Mouse (Mus musculus): ENCODE measurements around the gene Sirt2.

The Sirt2 gene

DNA sequence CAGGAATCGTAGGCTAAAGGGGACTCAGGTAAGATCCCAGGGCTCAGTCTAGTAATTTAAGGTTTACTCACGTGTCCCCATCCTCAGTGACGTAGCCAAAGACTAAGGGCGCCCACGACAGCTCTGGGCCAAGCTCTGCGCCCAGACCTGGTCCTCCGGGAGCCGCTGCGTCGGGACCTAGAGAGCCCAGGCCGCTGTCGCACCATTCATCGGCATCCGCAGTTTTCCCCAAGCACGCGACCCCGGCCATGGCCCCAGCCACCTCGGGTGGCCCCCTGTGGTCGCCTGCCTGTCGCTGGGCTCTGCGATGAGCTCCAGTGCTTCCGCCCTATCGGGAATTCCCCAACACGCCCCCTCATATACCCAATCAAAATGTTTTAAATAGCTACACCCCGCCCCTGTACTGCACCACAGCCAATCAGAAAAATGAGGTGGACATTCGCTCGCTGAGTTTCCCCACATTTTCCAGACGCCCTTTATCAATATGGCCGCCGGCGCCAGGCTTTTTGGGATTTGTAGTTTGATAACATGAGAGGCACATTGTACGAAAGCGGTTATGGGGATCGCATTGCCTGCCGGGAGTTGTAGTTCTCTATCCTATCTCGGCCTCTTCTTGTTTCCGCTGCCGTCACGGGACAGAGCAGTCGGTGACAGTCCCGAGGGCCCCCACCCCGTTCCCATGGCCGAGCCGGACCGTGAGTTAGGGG lies at the start of gene Sirt2:
TSS of gene Sirt2 (plus strand) at position 563 of the 707 bp plus-strand sequence.
- DNase-seq (ENCODE audit: low read depth) = peak; percentile 99

DNA sequence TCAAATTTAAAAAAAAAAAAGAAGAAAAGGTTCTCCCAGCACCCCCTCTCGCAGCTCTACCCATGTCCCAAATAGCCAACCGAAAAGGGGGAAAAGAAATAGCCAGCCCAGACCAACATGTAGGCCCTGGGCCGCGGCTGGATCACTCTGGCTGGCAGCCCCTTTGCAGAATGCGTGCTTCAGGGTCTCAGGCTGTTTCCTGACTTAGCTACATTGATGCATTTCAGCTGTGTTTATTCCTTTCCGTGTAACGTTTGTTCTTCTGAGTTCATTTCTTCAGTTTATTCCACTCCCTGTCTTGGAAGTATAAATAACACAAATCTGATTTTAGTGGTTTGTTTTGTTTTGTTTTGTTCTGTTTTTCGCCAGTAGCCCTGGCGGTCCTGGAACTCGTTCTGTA lies 48.8 kb upstream of the Sirt2 start:
- no peak for DNase-seq (ENCODE audit: low read depth)

DNA sequence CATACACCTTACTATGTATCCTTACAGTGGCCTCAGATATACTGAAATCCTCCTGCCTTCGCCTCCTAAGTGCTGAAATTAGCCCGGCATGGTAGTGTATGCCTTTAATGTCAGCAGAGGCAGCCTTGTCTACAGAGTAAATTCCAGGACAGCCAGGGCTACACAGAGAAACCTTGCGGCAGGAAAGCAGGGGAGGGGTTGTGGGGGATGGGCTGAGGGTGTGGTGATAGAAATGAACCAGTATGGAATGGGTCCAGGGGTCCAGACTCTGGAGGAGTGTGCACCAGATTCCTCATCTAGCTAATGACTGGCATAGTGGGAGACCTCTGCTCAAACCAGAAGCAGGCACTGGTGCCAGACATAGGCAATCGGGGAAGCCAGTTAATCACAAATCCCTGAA lies 47.4 kb upstream of the Sirt2 start:
- no peak for DNase-seq (ENCODE audit: low read depth)

DNA sequence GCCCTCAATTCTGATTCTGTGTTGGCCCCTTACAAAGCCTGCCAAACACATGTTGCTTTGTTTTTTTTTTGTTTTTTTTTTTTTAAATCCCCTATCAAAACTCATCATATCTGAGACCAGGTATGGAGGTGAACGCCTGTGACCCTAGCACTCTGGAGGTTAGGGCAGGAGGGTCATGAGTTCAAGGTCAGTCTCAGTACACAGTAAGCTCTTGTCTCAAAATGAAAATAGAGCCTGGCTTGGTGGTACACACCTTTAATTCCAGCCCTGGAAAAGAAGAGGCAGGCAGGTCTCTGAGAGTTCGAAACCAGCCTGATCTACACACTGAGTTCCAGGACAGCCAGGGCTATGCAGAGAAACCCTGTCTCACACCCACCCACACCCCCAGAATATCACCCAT lies 46.9 kb upstream of the Sirt2 start:
- no peak for DNase-seq (ENCODE audit: low read depth)

DNA sequence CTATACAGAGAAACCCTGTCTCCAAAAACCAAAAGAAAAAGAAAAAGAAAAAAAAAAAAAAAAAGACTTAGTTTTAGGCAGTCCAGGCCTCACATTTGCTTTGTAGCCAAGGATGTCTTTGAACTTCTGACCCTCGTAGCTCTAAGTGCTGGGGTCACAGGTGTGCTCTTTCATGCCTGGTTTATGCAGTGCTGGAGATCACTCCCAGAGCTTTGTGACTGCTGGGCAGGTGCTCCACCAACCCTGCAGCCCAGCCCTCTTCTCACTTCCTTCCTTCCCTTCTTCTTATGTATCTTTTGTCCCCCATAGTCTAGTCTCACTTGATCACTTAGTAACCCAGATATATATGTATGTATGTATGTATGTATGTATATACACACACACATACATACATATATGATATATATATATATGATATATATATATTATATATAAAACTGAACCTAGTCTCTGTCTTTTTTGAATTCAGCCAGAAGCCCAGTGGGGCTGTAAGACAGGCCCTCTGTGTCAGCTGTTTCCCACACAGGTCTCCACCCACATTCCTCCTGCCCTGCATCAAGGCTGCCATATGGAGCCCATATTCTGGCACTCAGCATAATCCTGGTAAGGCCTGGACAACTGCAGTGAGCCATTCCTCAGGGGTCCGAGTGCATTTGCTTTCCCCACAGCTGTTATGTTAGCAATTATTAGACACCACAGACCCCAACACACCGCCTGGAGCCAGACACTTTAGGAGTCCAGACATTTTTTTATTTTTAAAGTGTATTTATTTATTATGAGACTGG lies 45.6 kb upstream of the Sirt2 start:
- DNase-seq (ENCODE audit: low read depth) = no peak

DNA sequence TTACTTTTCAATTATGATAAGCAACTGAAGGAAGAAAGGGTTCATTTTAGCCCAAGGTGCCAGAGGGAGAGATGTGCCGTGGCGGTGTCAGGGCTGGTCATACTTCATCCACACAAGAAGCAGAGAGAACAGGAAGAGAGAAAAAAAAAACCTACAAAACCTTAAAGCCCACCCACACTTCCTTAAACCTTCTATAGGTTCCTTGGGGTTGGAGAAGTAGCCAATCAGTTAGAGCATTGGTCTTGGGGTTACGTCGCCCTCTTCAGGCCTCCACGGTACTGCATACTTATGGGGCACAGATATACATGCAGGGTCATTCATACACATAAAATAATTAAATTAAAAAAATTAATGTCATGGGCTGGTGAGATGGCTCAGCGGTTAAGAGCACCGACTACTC lies 44.5 kb upstream of the Sirt2 start:
- peak; percentile 65 for DNase-seq (ENCODE audit: low read depth)

DNA sequence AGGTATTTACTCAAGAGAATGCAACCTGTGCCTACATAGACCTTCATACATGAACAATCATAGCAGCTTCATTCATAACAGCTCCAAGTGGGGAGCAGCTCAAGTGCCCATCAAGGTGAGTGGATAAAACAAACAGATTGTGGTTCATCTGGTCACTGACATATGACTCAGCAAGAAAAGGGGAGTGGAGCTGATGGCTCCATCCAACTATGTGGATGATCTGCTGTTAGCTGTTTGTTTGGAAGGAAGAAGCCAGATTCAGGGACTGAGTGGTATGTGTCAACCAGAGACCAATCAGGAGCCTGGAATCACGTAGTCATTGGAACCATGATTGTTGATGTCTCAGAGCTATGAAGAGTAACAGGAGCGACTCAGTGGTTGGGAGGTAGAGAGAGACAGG lies 41.9 kb upstream of the Sirt2 start:
- DNase-seq (ENCODE audit: low read depth) = peak; percentile 22

DNA sequence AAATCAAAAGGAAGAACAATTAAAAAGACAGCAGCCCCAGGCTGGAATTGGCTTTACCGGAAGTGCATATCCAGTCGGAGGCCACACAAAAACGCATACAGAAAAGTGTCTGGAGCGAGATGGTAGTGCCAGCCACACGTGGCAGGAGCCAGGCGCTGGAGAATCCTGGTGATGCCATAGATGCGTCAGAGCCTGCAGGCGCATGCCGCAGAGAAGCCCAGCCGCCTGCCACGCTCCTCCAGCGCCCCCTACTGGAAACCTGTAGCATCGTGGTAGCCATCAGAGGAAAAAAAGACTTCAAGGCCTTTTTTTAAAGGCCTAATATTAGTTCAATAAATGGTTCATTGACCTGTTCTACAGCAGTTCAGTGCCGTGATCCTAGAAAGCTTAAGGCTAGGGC lies 39.9 kb upstream of the Sirt2 start:
- DNase-seq (ENCODE audit: low read depth) = peak; percentile 87

DNA sequence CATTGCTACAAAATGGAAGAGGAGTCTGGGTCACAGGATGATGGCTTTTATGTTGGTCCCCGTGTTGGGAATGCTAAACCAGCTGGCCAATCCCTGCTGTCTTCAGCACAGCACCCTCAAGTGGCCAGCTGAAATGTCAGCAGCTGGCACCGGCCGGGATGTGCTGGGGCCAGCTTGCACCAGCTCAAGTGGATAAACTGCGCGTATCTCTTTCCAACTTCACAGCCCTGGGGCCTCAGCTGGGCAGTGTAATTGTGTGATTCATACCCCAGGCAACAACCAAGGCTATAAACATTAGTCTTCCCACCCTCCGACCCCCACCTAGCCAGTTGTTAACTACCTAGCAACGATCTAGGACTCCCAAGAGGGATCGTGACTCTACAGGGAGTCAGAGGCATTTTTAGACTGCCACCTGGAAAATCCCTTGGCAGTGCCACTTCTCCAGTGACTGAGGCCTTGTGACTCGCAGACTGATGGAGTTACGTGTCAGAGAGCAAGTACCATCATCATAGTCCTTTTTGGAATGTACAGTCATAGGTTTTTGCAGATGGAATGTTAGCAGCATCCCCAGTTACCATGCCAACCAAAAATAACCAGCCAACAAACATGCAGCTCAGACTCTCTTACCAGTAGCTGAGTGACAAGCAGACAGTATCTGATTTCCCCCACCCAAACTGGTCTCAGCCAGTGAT lies 38.7 kb upstream of the Sirt2 start:
- peak; percentile 27 for DNase-seq (ENCODE audit: low read depth)

DNA sequence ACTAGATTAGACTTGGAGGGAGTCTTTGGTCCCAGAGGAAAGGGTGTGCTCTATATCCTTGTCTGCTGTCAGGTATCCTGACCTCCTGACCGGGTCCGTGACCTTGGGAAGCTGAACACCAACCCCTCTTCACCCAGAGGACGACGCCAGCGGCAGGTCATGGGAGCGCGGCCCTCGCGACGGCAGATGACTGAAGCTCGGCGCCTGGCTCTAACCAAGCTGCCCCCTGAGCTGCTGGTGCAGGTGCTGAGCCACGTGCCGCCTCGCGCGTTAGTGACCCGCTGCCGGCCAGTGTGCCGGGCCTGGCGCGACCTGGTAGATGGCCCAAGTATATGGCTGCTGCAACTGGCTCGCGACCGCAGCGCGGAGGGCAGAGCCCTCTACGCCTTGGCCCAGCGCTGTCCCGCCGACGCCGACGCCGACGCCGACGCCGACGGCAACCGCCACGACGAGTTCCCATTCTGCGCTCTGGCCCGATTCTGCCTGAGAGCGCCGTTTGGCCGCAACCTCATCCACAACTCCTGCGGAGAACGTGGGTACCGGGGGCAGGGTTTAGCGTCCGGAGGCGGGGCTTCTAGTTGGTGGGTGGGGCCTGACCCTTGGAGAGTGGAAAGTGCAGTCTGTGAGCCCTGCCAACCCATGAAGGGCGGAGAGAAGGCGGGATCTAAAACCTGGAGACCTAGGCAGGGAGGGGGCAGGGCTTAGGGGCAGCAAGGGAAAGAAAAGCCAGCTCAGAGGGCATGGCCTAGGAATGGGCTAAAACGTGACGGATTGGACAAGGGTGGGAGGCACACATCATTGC lies 34.0 kb upstream of the Sirt2 start:
- no peak for DNase-seq (ENCODE audit: low read depth)

DNA sequence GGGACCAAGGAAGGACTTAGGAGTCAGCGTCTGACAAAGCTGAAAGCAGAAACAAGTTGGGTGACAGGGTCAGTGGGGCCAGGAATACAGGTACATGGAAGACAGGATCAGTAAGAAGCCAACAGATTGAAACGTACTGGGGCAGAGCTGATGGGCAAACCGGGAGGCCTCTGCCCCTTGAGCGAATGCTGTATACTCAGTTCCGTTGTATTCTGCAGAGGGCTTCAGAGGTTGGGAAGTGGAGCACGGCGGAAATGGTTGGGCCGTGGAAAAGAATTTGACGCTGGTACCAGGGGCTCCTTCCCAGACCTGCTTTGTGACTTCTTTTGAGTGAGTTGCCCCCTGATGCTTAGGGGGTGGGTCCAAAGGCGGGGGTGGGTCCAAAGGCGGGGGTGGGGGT lies 33.3 kb upstream of the Sirt2 start:
- no peak for DNase-seq (ENCODE audit: low read depth)

DNA sequence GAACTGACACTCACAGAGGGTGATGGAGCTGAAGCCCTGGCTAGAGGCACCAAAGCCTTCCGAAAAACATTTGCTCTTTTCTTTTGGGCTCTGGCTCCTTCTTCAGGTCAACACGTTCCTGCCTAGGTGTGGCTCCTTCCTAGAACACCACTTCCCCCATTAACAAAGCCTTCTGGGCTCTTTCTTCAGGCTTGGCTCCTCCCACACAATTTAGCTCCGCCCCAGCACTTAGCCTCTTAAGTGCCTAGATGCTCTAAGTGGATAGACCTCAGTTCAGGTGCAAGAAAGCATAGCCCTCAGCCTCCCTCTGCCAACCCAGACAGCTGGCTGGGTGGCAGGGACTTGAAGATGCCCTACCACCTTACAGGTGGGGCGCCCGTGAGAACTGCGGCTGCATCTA lies 30.8 kb upstream of the Sirt2 start:
- DNase-seq (ENCODE audit: low read depth) = no peak

DNA sequence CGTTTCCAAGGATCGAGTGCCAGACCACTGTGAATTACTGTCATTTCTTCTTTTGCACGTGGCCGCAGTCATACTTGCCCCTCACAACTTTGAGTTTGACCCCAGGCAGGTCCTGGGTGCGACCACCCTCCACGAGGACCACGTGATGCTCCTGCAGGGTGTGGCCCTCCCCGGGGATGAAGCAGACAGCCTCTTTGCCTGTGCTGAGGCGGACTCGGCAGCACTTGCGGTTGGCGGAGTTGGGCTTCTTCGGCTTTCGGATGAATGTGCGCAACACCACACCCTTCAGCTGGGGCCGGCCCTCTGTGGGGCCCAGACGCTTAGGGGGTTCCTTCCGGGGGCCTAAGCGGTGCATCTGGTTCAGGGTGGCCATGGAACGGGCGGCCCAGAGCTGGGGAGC lies 26.7 kb upstream of the Sirt2 start:
- DNase-seq (ENCODE audit: low read depth) = no peak

DNA sequence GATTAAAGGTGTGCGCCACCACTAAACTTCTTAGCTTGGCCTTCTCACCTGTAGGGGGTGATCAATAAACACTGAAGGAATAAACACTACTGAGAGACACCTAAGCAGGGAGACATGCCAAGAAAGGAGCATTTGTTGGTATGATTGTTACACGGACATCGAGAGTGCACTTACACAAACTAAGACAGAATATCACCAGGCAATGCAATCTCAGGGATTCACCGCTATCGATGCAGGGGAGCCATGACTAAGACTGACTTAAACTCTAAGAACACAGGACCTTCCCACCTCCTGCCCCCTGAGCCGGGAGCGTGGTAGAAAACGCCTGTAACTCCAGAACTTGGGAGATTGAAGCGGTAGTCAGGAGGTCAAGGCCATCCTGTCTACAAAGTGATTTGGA lies 25.6 kb upstream of the Sirt2 start:
- peak; percentile 42 for DNase-seq (ENCODE audit: low read depth)

DNA sequence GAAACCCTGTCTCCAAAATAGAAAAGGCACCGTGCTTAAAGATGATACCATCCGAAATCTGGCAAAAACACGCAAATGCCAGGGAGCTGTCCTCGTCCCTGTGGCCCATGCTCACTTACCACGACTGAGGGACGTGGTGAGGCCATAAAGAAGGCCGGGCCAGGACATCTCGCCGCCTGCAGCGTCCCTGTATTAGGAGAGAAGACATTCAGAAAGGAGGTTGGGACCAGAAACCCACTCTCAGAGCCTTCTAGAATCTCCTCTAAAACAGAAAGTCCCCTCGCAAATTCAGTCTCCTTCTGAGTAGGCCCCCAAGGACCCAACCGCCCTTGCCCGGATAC lies 25.2 kb upstream of the Sirt2 start:
- no peak for DNase-seq (ENCODE audit: low read depth)

DNA sequence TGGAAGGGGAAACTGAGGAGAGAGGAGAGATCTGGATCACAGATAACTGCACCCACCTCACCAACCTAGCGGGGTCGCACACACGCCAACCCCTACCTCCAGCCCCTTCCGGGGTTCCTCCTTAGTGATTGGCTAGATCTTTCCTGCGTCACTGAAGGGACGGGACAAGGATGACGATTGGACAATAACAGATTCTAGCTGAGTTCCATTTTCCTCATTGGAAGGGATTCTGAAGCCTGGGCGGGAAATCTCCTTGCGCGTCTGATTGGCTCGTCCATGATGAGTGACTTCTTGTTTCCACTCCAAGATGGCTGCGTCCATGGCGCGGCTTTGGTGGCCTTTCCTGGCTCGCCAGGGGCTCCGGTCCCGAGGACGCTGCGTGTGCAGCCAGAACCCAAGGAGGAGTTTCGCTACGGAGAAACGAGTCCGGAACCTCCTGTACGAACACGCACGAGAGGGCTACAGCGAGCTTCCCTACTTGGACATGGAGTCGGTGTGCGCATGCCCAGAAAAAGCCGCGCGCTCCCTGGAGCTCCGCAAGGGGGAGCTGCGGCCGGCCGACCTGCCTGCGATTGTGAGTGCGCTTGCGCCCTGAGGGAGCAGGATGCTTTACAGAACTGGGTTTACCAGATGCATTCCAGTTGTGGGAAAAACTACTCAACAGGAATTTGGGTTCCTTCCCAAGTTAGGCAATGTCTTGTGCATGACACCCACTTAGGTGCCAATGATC lies 24.7 kb upstream of the Sirt2 start, which contains the start of the genes Mrps12 and Sars2:
TSS of gene Mrps12 (minus strand) at position 112 of the 730 bp plus-strand sequence.
TSS of gene Sars2 (plus strand) at position 284 of the 730 bp plus-strand sequence.
- peak; percentile 99 for DNase-seq (ENCODE audit: low read depth)

DNA sequence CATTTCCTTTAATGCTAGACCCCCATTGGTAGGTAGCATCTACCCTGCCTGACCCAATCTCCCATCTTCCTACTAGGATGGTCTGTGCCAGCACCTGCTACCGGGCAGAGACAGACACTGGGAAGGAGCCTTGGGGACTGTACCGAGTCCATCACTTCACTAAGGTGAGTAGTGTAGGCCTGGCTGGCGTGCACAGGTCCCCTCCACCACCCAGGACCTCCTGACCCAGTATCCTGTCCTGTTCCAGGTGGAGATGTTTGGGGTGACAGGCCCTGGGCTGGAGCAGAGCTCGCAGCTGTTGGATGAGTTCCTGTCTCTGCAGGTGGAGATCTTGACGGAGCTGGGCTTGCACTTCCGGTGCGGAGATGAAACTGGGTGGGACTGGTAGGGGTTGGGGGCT lies 16.6 kb upstream of the Sirt2 start:
- no peak for DNase-seq (ENCODE audit: low read depth)

DNA sequence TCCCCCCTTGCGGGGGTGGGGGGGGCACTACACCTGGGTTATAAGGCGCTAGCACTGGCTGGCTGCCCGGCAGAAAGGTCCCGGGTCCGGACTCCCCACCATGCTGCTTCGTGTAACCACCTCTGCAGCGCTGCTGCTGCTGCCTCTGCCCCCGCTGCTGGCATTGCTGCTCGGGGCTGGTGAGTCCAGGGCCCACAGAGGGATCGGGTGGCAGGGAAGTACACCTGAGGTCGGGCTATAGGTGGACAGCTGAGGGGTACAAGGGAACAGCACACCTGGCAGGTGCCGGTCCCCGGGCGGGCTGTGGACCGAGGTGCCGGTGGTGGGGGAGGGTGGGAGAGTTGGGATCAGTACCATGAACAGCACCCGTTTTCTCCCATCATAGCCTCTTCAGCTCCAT lies 10.5 kb upstream of the Sirt2 start, which contains the start of gene Ccer2:
TSS of gene Ccer2 (plus strand) at position 96 of the 400 bp plus-strand sequence.
- DNase-seq (ENCODE audit: low read depth) = no peak

DNA sequence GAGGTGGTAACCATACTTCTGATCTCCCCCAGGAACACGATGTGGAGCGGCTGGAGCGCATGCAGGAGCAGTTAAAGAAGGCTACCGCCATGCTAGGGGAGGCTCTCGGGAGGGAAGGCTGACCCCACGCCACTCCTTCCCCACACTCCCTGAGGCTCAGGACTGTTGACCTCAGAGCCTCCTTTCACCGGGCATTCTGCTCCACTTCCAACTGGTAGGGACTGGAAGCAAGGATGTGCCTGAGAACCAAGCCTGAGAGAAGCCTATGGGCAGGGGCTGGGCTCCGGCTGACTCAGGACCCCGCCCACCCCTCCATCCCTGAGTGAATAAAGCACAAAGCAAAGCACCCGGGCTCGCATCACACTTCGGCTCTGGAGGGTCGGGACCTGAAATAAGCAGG lies 7.9 kb upstream of the Sirt2 start:
- DNase-seq (ENCODE audit: low read depth) = no peak

DNA sequence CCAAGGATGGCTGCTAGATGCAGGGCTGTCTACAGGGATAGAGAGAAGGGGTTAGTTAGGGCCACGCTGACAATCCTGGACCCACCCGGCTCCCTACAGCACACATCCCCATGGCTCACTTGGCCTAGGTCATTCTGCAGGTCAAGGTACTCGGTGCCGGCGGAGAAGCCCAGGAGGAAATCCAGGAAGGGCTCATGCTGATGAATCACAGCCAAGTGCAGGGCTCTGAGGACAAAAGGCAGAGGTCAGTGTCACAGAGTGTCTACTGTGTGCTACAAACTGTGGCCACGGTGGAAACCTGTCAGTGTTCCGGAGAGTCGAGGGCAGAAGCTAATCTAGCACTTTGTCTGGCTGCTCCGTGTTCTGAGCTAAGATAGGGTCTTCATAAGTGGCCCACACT lies 4.6 kb upstream of the Sirt2 start:
- DNase-seq (ENCODE audit: low read depth) = no peak

DNA sequence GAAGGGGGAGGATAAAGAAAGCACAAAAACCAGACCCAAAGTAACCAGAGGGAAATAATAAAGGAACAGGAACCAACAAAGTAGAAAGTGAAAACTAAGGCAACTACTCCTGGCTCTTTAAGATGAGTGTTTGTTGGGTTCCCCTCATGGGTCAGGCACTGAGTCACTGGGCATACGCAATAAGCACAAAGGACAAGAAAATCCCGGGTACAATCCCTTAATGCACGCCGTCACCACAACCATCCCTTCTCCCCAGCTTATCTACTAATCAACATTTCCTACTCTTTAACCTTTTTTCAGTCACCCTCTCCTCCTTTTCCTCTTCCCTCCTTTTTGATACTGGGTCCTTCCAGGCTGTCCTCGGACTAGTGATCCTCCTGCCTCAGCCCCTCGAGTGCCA lies 1.3 kb upstream of the Sirt2 start:
- DNase-seq (ENCODE audit: low read depth) = peak; percentile 58

Data from 416B (cell line).